Mouse (Mus musculus): ENCODE measurements around the gene Mitf.

DNA sequence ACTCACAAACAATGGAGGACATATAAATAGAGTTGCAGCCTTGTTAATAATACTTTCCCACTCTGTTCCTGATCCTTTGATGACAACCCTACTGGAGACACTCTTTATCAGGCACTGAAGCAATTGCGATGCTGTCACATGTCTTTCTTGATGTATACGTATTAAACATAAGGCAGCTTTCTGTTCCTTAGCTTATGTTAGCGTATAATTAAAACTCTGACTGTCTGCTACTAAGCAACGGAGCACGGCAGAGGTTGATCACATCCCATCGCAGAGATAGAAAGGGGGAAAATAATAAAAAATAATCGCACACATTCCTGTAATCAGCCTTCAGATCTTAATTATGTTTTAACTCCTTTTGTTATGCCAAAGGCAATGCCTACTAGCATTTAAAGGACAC is 234.9 kb downstream of the Mitf start:
- TF ChIP-seq POLR2A (IDR thresholded peaks at IDR 0.05; ENCODE audit: insufficient read depth, low read depth, low read length) (no peak), CTCF (IDR thresholded peaks at IDR 0.05; ENCODE audit: insufficient read depth, low read depth, low read length) (no peak)
